Mouse (Mus musculus) midbrain, embryonic 10.5 days (tissue): ENCODE data around the gene Vwde. TPM values are rescaled to one million over a fixed set of nuclear protein-coding genes. Genes with fewer than 3 reads are reported as not detected.

Source experiments
- DNase-seq: peaks from one replicate; pipeline ENCODE4 v3.0.0-alpha.2; 2017; ENCODE audit warnings: low spot score
- H3K27ac ChIP-seq: fragments of 300-500 bp; sonication (generic); replicated peaks from 2 replicates; pipeline ENCODE4 v1.5.1; 2016; ENCODE audit warnings: mild to moderate bottlenecking
- H3K27me3 ChIP-seq: fragments of 300-500 bp; sonication (generic); 2 replicates; pipeline ENCODE4 v1.6.1; 2016; ENCODE audit warnings: low read depth, mild to moderate bottlenecking; ENCODE audit not compliant: poor library complexity, severe bottlenecking
- H3K36me3 ChIP-seq: fragments of 300-500 bp; sonication (generic); 2 replicates; pipeline ENCODE4 v1.6.1; 2016; ENCODE audit warnings: mild to moderate bottlenecking, moderate library complexity
- H3K4me1 ChIP-seq: fragments of 300-500 bp; sonication (generic); 2 replicates; pipeline ENCODE4 v1.6.1; 2016
- H3K4me3 ChIP-seq: fragments of 300-500 bp; sonication (generic); 2 replicates; pipeline ENCODE4 v1.5.1; 2016; ENCODE audit warnings: mild to moderate bottlenecking, moderate library complexity
- H3K9me3 ChIP-seq: fragments of 300-500 bp; sonication (generic); replicated peaks from 2 replicates; pipeline ENCODE4 v1.6.1; 2016; ENCODE audit warnings: mild to moderate bottlenecking
- WGBS: fragments of 180-500 bp; shearing (Covaris S2); methylation state at CpG from one replicate; pipeline ENCODE4 v1.1.7; 2016; 5-methylcytosine and 5-hydroxymethylcytosine counted together
- polyA plus RNA-seq: library from polyadenylated mRNA; unstranded; fragments of >200 nt; fragmentation: Nextera tagmentation; extraction: Ambion mirVana; gene quantifications from 2 replicates; pipeline ENCODE4 v1.2.1, GENCODE M21; 2016

Vwde gene
- polyA plus RNA-seq, 1 experiment from 2014 or later, result 0.02 TPM

DNA sequence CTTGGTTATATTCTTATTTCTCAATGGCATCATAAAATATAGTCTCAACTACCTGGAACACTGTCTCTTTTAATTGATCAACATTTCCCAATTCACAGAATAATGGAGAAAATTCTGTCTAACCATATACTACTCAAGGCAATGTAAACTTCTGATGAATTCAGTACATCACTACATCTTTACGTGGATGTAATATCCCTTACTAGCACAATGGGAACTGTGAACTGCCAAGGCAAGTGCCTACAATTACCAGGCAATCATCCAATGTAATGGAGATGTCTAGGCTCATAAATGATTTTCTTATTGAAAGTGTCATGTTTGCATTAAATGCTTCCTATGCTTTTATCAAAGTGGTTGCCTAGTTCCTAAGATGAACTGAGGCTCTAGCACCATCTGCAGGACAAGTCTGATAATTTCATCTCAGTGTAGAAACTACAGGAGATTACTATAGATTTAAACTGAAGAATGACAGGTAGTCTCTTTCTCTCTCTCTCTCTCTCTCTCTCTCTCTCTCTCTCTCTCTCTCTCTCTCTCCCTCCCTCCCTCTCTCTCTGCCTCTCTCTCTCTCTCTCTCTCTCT, 72.6 kb downstream of the Vwde start:
- DNase-seq, result no peak
- Histone ChIP-seq H3K4me3 (no peak overlapping the region), H3K36me3 (no peaks in the 10 kb centered on the region), H3K4me1 (no peaks in the 10 kb centered on the region), H3K27ac (no peak overlapping the region), H3K27me3 (no peaks in the 10 kb centered on the region), H3K9me3 (peaks cover 8% of the 10 kb centered on the region; the same call in 1 of the 2 replicates)
- 80% methylated on average over 1 of the region's 1 CpGs for WGBS

DNA sequence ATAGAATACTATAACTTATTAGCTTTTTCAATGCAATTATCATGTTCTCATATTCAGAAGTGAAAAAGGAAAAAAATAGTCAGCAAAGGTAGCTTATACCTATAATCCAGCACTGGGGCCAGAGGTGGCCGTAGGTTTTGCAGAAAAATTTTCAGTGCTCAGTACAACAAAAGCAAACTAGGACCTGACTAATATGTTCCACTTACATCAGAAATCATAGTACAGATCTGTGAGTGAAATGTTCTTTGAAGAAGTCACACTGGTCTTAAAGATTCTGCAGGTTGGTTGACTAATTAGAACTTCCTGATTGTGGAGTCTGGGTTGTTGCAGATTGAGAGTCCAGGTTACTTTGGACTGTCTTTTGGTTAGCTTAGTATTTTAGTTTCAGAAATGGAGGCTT, 87.5 kb downstream of the Vwde start:
- WGBS, result 96% methylated on average over 1 of the region's 1 CpGs
- Histone ChIP-seq H3K36me3 (no peaks in the 10 kb centered on the region), H3K27me3 (no peaks in the 10 kb centered on the region), H3K27ac (no peak overlapping the region), H3K9me3 (no peaks in the 10 kb centered on the region), H3K4me3 (no peak overlapping the region), H3K4me1 (no peaks in the 10 kb centered on the region)
- DNase-seq, result no peak

DNA sequence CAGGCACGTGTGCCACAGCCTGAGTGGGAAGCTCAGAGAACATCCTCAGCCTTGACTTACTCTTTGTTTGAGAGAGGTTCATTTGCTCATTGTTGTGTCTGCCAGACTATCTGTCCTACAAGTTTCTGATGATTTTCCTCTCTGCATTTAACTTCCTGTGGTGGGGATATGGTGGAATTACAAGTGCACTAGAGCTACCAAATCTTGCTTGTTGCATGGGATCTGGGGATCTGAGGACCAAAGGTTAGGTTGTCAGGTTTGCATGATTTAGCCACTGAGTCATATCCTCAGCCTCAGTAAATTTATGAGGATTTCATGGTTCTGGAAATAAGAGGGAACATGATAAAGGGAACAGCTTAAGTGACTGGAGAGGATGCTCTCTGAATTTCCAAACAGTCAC, 116.1 kb downstream of the Vwde start:
- DNase-seq, result no peak
- Histone ChIP-seq H3K4me3 (no peak overlapping the region), H3K9me3 (no peaks in the 10 kb centered on the region), H3K36me3 (no peaks in the 10 kb centered on the region), H3K27ac (no peak overlapping the region), H3K4me1 (no peaks in the 10 kb centered on the region), H3K27me3 (no peaks in the 10 kb centered on the region)
- 74% methylated on average over 1 of the region's 1 CpGs for WGBS

Other genes with a start within 250 kb of the Vwde start
- 19.2 and 24.5 TPM in 2 replicates for gene Tmem106b, start 155.2 kb downstream of the Vwde start, polyA plus RNA-seq